Mouse (Mus musculus) erythroblast, embryonic 14.5 days (primary cell): ENCODE data around the gene Aamdc. TPM values are rescaled to one million over a fixed set of nuclear protein-coding genes. Genes with fewer than 3 reads are reported as not detected.
A peak's percentile ranks its signal among the peaks of the same experiment; 100 is the strongest.

Experiments used
- H3K27me3 ChIP-seq: 2 replicates; pipeline ENCODE4 v1.6.1; 2012; ENCODE audit warnings: inconsistent platforms; ENCODE audit not compliant: control insufficient read depth
- H3K36me3 ChIP-seq: 2 replicates; pipeline ENCODE4 v1.6.1; 2012; ENCODE audit warnings: mild to moderate bottlenecking, inconsistent platforms; ENCODE audit not compliant: control insufficient read depth
- H3K4me1 ChIP-seq: 2 replicates; pipeline ENCODE4 v1.6.1; 2012; ENCODE audit warnings: inconsistent platforms; ENCODE audit not compliant: control insufficient read depth
- H3K4me3 ChIP-seq: replicated peaks from 2 replicates; pipeline ENCODE3; 2012; ENCODE audit warnings: moderate library complexity, mild to moderate bottlenecking, inconsistent platforms
- H3K9me3 ChIP-seq: 2 replicates; pipeline ENCODE4 v1.6.1; 2012; ENCODE audit warnings: low read length, inconsistent platforms, mixed read lengths; ENCODE audit not compliant: control insufficient read depth
- GATA1 ChIP-seq: IDR thresholded peaks from 2 replicates; pipeline ENCODE4 v1.6.1; 2012; ENCODE audit warnings: low read length, inconsistent platforms, mixed read lengths
- TAL1 ChIP-seq: IDR thresholded peaks from 3 replicates; pipeline ENCODE4 v1.6.1; 2012; ENCODE audit warnings: low read length, inconsistent platforms, mixed read lengths
- polyA plus RNA-seq: library from polyadenylated mRNA; stranded (reverse); fragments of >175 nt; gene quantifications from 2 replicates; pipeline ENCODE4 v1.2.3, GENCODE M21; 2012

Gene Aamdc
- polyA plus RNA-seq, 1 experiment: 0.17 TPM

DNA sequence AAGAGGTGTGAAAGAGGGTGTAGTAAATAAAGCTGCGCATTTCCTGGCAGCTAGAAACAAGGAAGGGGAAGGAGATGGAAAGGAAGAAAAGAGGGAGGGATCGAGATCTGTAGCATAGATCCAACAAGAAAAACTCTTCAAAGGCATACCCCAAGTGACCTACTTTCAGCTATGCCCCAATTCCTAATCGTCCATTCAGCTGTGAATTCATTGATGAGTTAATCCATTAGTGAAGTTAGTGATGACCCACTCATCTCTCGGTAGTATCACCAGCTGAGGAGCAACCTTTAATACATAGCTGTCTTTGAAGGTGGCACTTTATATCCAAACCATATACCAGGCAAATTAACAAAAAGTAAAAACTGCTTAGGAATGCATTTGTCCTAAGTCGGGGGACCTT, 9.2 kb upstream of the Aamdc start:
- TF ChIP-seq GATA1 (no peak), TAL1 (no peak)
- Histone ChIP-seq H3K27me3 (no peaks in the 10 kb centered on the region), H3K9me3 (no peaks in the 10 kb centered on the region), H3K36me3 (peaks cover 9% of the 10 kb centered on the region), H3K4me1 (peaks cover 48% of the 10 kb centered on the region), H3K4me3 (no peak overlapping the region)

DNA sequence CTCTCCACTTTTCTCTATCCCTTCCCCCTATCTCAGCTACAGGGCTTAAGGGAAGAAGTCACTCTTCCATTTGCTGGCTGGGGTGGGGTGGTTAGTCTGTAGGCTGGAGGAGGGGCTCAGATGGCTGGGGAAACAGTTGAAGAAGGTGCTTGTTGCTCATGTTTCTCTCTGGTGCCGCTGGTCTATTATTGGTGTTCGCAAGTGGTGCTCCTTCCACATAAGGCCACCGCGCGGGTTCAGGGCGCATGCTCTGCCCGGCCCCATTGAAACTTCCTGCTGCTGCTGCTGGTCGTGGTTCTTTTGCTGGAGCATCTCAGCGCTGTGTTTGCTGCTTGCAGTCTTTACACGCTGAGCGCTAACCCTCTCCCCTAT, 1.5 kb upstream of the Aamdc start:
- H3K27me3 ChIP-seq: no peaks in the 10 kb centered on the region
- peaks cover 40% of the 10 kb centered on the region for H3K4me1 ChIP-seq
- TF ChIP-seq TAL1: no peak
- no peak for TF ChIP-seq GATA1
- H3K9me3 ChIP-seq: no peaks in the 10 kb centered on the region
- H3K36me3 ChIP-seq: no peaks in the 10 kb centered on the region
- H3K4me3 ChIP-seq: peak overlapping the region; percentile 100

DNA sequence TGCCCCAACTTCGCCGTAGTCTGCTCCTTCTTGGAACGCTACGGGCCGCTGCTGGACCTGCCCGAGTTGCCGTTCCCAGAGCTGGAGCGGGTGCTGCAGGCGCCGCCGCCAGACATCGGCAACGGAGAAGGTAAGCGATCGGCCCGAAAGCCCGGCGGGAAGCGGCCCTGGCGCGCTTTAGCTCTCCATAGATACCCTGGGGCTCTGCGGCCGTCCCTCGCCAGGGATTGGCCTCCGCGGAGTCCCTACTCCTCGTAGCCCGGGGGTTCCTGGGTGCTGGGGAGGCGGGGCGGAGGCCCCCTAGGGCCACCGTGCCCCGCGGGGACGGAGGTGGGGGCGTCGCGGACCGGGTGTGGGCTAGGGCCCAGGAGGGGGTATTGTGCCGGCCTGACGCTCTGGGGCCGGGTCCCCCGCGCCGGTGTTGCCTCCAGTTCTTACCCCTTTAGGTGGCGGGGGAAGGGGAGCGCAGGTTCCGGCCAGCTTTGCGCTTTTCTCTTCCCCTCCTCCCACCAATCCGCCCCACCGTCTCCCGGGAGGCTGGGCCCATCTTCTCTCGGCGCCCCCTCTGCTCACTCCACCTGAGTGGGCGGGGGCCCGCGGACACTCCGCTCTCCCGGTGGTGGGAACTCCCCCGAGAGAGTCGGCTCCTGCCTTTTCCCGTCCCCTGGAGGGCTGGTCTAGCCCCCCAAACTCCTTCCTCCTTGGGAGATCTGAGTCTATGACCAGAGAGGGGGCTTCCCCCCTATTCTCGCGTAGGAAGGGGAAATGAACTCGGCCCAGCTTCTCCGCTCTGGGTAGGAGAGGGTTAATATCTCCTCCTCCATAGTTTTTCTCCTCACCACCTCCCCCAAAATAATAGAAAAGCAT, 912 bp upstream of the Aamdc start:
- H3K4me3 ChIP-seq: peak overlapping the region; percentile 100
- no peaks in the 10 kb centered on the region for H3K36me3 ChIP-seq
- peaks cover 34% of the 10 kb centered on the region for H3K4me1 ChIP-seq
- H3K9me3 ChIP-seq: no peaks in the 10 kb centered on the region
- H3K27me3 ChIP-seq: no peaks in the 10 kb centered on the region
- TF ChIP-seq TAL1 (no peak), GATA1 (no peak)

DNA sequence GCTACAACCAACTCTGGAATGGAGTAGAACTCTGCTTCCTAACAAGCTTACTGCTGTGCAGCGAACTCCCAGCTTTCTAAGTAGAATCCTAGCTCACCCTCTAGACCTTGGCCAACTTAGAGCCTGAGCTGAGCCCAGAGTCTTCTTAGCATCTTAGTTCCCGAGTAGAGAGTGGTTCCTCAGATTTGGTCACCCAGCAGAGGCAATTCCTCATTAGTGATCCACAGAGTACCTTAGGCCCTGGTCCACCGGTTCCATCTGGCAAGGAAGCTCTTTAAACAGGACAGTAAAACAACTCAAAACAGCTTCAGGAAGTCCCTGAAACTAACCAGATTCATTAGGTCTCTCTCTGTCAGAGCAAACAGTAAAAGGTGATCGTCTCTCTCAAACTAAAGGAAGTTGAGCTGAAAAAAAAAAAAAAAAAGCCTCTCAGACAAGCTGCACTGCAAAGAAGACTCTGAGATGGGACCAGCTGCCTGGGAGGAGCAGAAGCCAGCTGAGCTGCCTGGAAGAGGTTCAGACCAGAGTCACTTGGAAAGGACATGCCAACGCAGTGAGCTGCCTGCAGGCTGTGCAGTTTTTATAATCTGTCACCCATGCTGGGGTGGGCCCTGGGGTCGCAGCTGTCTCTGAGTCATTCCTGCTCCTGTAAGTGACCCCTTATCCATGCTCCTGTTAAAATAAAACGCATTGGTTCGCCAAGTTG, 783 bp downstream of the Aamdc start:
- TF ChIP-seq GATA1 (no peak), TAL1 (no peak)
- Histone ChIP-seq H3K27me3 (no peaks in the 10 kb centered on the region), H3K4me3 (peak overlapping the region; percentile 100), H3K36me3 (no peaks in the 10 kb centered on the region; the same call in 1 of the 2 replicates), H3K9me3 (no peaks in the 10 kb centered on the region), H3K4me1 (peaks cover 28% of the 10 kb centered on the region)

DNA sequence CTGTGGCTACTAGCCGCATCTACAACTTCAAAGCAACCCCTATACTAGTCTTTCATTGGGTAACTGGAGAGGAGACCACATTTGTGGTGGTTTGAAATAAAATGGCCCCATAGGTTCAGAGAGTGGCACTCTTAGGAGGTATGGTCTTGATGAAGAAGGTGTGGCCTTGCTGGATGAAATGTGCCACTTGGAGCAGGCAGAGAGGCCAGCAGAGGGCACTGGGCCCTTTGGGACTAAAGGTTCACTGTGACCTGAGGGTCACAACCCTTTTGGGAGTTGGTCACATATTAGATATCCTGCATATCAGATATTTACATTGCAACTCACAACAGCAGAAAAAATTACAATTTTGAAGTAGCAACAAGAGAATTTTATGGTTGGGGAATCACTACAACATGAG, 8.9 kb downstream of the Aamdc start:
- H3K27me3 ChIP-seq: no peaks in the 10 kb centered on the region
- TF ChIP-seq GATA1 (no peak), TAL1 (no peak)
- H3K4me3 ChIP-seq: no peak overlapping the region
- no peaks in the 10 kb centered on the region; the same call in 1 of the 2 replicates for H3K36me3 ChIP-seq
- H3K9me3 ChIP-seq: no peaks in the 10 kb centered on the region
- no peaks in the 10 kb centered on the region for H3K4me1 ChIP-seq

DNA sequence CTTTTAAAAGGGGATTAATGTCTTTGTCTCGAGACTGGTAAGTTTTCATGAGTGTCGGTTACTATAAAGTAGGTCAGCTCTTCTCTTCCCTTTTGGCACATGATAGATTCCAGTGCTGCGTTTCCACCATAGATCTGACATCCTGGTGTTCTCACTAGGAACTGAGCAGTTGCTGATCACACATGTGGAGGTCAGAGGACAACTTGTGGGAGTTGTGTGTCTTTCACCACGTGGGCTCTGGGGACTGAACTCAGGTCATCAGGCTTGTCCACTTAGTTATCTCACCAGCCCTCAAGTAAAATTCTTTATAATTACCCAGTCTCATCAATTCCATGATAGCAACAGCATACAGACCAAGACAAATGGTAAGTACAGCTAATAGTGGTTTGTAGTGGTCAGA, 9.9 kb downstream of the Aamdc start:
- TF ChIP-seq GATA1 (no peak), TAL1 (no peak)
- Histone ChIP-seq H3K4me3 (no peak overlapping the region), H3K36me3 (no peaks in the 10 kb centered on the region; the same call in 1 of the 2 replicates), H3K9me3 (no peaks in the 10 kb centered on the region), H3K4me1 (no peaks in the 10 kb centered on the region), H3K27me3 (no peaks in the 10 kb centered on the region)

DNA sequence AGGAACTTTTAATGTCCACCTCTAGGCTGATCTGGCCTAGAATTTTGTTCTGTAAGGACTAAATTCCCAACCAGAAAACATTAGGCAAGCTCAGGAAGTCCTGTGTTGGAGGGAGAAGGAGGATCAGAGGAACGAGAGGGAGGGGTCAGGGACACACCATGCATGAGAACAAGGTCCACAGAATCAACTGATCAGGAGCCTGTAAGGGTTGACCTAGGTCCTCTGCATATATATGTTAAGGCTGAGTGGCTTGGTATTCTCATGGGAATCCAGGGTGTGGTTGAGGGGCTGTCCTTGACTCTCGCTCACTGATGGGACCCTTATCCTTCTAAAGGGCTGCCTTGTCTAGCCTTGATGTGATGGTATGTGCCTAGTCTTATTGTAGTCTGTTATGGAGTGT, 15.7 kb downstream of the Aamdc start:
- no peaks in the 10 kb centered on the region for H3K9me3 ChIP-seq
- no peaks in the 10 kb centered on the region for H3K27me3 ChIP-seq
- TF ChIP-seq GATA1: no peak
- H3K36me3 ChIP-seq: no peaks in the 10 kb centered on the region
- no peaks in the 10 kb centered on the region for H3K4me1 ChIP-seq
- H3K4me3 ChIP-seq: no peak overlapping the region

DNA sequence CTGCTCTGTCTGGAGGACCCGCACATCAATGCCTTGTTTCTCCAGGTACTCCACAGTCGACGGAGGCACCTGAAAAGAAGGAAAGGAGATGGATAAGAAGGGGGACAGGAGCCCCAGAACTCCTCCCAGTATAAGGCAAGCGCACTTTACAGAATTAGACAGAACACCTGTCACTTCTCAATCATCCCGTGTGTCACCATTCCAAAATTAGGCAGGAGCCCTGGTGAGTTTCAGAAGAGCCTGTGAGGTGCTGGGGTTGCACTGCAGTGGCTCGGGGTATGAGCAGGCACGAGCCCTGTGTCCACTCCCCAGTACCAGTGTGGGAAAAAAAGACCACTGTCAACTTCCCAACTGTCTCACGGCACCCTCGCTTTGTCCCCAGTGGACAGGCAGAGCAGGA, 28.6 kb downstream of the Aamdc start:
- Histone ChIP-seq H3K36me3 (no peaks in the 10 kb centered on the region), H3K9me3 (no peaks in the 10 kb centered on the region), H3K4me1 (no peaks in the 10 kb centered on the region), H3K4me3 (no peak overlapping the region), H3K27me3 (no peaks in the 10 kb centered on the region)
- no peak for TF ChIP-seq TAL1
- no peak for TF ChIP-seq GATA1

DNA sequence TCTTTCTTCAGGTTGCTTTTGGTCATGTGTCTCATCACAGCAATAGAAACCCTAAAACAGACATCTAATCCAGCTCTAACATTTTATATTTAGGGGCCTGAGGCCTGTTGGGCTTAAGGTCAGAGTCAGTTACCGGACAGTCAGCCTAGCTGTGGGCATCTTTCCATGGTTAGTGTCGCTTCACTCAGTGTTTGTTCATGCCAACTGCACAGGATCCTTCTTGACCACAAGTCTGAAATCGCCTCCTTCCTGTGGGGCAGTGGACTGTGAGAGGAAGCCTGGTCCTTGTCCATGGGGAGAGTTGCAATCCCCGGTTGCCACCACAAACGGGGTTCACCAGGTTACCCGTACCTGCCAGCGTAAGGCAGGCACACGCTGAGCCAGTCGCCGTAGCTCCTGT, 30.0 kb downstream of the Aamdc start:
- H3K36me3 ChIP-seq: no peaks in the 10 kb centered on the region
- H3K4me3 ChIP-seq: no peak overlapping the region
- H3K27me3 ChIP-seq: no peaks in the 10 kb centered on the region
- no peaks in the 10 kb centered on the region for H3K4me1 ChIP-seq
- no peaks in the 10 kb centered on the region for H3K9me3 ChIP-seq
- TF ChIP-seq TAL1 (no peak), GATA1 (no peak)
